Mouse (Mus musculus): ENCODE measurements around the gene Glul. TPM values are rescaled to one million over a fixed set of nuclear protein-coding genes. Genes with fewer than 3 reads are reported as not detected.
A peak's percentile ranks its signal among the peaks of the same experiment; 100 is the strongest.

Gene Glul
- polyA plus RNA-seq, 1 experiment from 2014 or later = 230 TPM

DNA sequence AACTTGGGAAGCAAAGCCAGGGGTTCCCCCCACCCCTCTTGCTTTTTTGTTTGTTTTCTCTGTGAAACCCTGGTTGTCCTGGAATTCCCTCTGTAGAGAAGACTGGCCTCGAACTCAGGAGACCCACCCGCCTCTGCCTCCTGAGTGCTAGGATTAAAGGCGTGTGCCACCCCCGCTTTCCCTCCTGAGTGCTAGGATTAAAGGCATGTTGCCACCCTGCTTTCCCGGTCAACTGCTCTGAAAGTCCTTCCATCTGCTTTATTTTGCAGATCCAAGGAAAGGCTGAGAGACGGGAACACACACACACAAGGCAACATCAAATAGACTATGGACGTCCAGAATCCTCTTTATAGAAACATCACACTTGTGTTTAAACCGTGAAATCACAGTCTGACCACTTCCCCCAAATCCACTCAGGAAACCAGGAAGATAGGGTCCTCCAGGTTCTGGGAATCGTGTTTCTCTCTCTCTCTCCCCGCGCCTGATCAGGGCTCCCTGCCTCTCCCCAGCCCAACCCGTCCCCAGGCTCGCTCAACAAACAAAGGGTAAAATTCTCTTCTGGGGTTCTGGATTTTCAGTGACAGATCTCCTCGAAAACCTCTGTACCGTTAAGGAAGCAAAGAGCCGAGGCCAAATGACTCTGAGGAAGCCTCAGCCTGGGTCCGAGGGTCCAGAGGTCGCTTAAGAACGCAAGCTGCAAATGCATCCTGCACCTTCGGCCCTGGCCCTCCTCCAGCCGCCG, 584 bp upstream of the Glul start:
- Histone ChIP-seq H3K9me3 (replicated peaks; ENCODE audit: low read length) (no peaks in the 10 kb centered on the region), H3K4me1 (replicated peaks; ENCODE audit: insufficient read depth, low read length) (0 out of 2 replicates have a peak, but pooled peaks cover 7% of the 10 kb centered on the region), H3K27ac (peak overlapping the region; percentile 87), H3K4me3 (replicated peaks; ENCODE audit: low read depth, low read length) (peak overlapping the region; percentile 89), H3K9ac (ENCODE audit: low read depth, low read length) (peak overlapping the region; percentile 92), H3K27me3 (ENCODE audit: insufficient read depth, low read length) (no peaks in the 10 kb centered on the region), H3K4me2 (ENCODE audit: low read length) (peak overlapping the region; percentile 87), H3K36me3 (ENCODE audit: insufficient read depth, low read length) (0 out of 2 replicates have a peak, but pooled peaks cover 9% of the 10 kb centered on the region)
- DNase-seq (ENCODE audit: low spot score) (no peak), ATAC-seq (replicated peaks; ENCODE audit: low FRiP score, low read depth) (peak; percentile 38; the same call in 1 of the 2 replicates)
- WGBS = 20% methylated on average over 22 of the region's 22 CpGs
- TF ChIP-seq CTCF (IDR thresholded peaks at IDR 0.05; ENCODE audit: low read depth) = no peak; the same call in 1 of the 2 replicates

DNA sequence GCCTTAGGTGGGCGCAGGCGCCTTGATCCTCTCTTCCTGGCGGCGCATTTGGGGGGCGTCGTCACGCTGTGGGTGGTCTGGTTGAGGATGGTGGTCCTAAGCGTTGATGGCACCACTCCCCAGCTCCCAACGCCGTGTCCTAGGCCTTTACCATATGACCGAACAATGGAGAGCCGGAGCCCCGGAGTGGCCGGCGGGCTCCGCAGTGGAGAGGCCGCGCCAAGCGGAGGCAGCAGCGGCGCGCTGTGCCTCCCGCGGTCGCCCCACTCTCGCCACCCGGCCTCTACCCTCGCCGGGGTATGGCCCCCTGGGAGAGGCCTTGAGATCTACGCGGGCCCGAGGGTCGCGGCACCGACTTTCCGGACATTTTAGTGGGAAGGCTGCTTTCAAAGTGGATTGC, 637 bp downstream of the Glul start:
- 0 out of 2 replicates have a peak, but pooled peaks cover 7% of the 10 kb centered on the region for H3K4me1 ChIP-seq (replicated peaks; ENCODE audit: insufficient read depth, low read length)
- WGBS = 0% methylated on average over 34 of the region's 36 CpGs
- H3K9ac ChIP-seq (ENCODE audit: low read depth, low read length) = peak overlapping the region; percentile 92
- H3K27ac ChIP-seq = peak overlapping the region; percentile 96
- H3K27me3 ChIP-seq (ENCODE audit: insufficient read depth, low read length) = no peaks in the 10 kb centered on the region
- no peaks in the 10 kb centered on the region for H3K9me3 ChIP-seq (replicated peaks; ENCODE audit: low read length)
- DNase-seq (ENCODE audit: low spot score) = peak; percentile 56
- ATAC-seq (replicated peaks; ENCODE audit: low FRiP score, low read depth) = peak; percentile 9
- H3K4me3 ChIP-seq (replicated peaks; ENCODE audit: low read depth, low read length) = peak overlapping the region; percentile 89
- H3K36me3 ChIP-seq (ENCODE audit: insufficient read depth, low read length) = peaks cover 21% of the 10 kb centered on the region
- peak overlapping the region; percentile 87 for H3K4me2 ChIP-seq (ENCODE audit: low read length)
- no peak for TF ChIP-seq CTCF (IDR thresholded peaks at IDR 0.05; ENCODE audit: low read depth)

DNA sequence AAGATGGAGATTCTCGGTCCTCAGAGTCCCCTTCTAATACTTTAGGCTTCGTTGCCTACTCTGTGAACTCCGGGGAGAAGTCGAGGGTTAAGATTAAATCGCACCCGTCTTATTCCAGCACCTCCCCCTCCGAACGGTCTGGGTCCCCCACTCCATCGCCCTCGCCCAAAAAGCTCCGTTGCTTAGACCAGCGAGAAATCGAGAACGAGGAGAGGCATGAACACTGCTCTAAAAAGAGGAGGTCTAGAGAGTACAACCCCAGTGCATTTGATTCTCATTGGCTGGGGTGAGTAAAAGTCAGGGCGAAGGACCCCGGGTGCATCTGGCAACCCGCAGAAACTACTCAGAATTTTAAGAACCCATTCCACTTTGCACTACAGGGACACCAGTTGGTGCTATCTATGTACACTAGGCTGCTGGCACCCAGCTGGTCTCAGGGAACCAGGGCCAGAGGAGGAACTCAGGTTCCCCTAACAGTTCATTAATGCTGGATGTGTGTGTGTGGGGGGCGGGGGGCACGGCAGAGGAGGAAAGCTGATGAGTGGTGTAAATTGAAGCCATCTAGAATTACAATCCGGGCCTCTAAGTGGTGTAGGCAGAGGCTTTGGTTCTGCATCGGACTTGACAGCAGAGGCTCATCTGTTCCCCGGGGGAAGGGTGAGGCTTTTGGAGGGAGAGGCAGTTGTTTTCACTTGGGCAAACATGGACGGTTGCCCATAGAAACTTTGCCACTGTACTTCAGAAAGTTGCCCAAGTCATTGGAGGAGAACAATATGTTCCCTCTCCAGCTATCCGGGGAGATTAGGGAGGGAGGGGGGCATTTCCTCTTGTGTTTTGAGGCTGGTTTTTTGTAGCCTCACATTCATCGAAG, 1.4 kb downstream of the Glul start:
- Histone ChIP-seq H3K9ac (ENCODE audit: low read depth, low read length) (peak overlapping the region; percentile 92), H3K27ac (peak overlapping the region; percentile 96), H3K27me3 (ENCODE audit: insufficient read depth, low read length) (no peaks in the 10 kb centered on the region), H3K36me3 (ENCODE audit: insufficient read depth, low read length) (peaks cover 25% of the 10 kb centered on the region), H3K4me1 (replicated peaks; ENCODE audit: insufficient read depth, low read length) (0 out of 2 replicates have a peak, but pooled peaks cover 7% of the 10 kb centered on the region), H3K4me3 (replicated peaks; ENCODE audit: low read depth, low read length) (peak overlapping the region; percentile 89), H3K4me2 (ENCODE audit: low read length) (peak overlapping the region; percentile 87), H3K9me3 (replicated peaks; ENCODE audit: low read length) (no peaks in the 10 kb centered on the region)
- 2% methylated on average over 25 of the region's 25 CpGs for WGBS
- peak; percentile 80 for DNase-seq (ENCODE audit: low spot score)
- ATAC-seq (replicated peaks; ENCODE audit: low FRiP score, low read depth) = no peak
- TF ChIP-seq CTCF (IDR thresholded peaks at IDR 0.05; ENCODE audit: low read depth) = no peak

DNA sequence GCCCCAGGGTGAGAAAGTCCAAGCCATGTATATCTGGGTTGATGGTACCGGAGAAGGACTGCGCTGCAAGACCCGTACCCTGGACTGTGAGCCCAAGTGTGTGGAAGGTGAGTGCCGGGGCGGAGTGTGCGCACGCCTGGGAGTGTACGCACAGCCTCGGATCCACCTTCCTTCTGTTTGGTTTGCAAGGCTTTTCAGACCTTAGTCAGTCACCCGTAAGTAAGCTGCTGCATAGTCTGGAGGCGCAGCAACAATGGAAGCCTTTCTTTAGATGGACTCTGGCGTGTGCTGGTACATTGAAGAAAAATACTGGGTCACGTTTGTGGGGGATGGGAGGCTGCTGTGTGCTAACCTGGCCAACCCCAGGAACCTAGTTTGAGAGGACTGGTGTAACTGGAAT, 3.3 kb downstream of the Glul start:
- Histone ChIP-seq H3K36me3 (ENCODE audit: insufficient read depth, low read length) (peaks cover 43% of the 10 kb centered on the region), H3K27me3 (ENCODE audit: insufficient read depth, low read length) (no peaks in the 10 kb centered on the region), H3K4me2 (ENCODE audit: low read length) (no peak overlapping the region), H3K4me3 (replicated peaks; ENCODE audit: low read depth, low read length) (no peak overlapping the region), H3K4me1 (replicated peaks; ENCODE audit: insufficient read depth, low read length) (0 out of 2 replicates have a peak, but pooled peaks cover 7% of the 10 kb centered on the region), H3K9me3 (replicated peaks; ENCODE audit: low read length) (no peaks in the 10 kb centered on the region), H3K27ac (no peak overlapping the region), H3K9ac (ENCODE audit: low read depth, low read length) (no peak overlapping the region)
- ATAC-seq (replicated peaks; ENCODE audit: low FRiP score, low read depth) (no peak), DNase-seq (ENCODE audit: low spot score) (no peak)
- WGBS = 82% methylated on average over 13 of the region's 13 CpGs
- no peak for TF ChIP-seq CTCF (IDR thresholded peaks at IDR 0.05; ENCODE audit: low read depth)

DNA sequence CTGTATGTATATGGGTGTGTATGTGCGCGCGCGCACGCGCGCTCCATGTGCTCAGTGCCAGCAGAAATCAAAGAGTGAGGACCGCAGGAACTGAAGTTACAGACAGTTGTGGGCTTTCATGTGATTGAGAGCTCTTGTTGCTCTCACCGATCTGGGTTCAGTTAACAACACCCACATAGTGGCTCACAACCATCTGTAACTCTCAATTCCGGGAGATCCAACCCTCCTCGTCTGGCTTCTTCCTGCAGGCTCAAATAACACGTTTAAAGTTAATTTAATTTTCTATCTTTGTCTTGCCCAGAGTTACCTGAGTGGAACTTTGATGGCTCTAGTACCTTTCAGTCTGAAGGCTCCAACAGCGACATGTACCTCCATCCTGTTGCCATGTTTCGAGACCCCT, 4.5 kb downstream of the Glul start:
- 85% methylated on average over 14 of the region's 14 CpGs for WGBS
- H3K27ac ChIP-seq = no peak overlapping the region
- 0 out of 2 replicates have a peak, but pooled peaks cover 7% of the 10 kb centered on the region for H3K4me1 ChIP-seq (replicated peaks; ENCODE audit: insufficient read depth, low read length)
- no peak overlapping the region for H3K9ac ChIP-seq (ENCODE audit: low read depth, low read length)
- no peaks in the 10 kb centered on the region for H3K9me3 ChIP-seq (replicated peaks; ENCODE audit: low read length)
- no peaks in the 10 kb centered on the region for H3K27me3 ChIP-seq (ENCODE audit: insufficient read depth, low read length)
- DNase-seq (ENCODE audit: low spot score) = no peak
- peaks cover 52% of the 10 kb centered on the region for H3K36me3 ChIP-seq (ENCODE audit: insufficient read depth, low read length)
- ATAC-seq (replicated peaks; ENCODE audit: low FRiP score, low read depth) = no peak
- no peak overlapping the region for H3K4me2 ChIP-seq (ENCODE audit: low read length)
- H3K4me3 ChIP-seq (replicated peaks; ENCODE audit: low read depth, low read length) = no peak overlapping the region
- no peak for TF ChIP-seq CTCF (IDR thresholded peaks at IDR 0.05; ENCODE audit: low read depth)

DNA sequence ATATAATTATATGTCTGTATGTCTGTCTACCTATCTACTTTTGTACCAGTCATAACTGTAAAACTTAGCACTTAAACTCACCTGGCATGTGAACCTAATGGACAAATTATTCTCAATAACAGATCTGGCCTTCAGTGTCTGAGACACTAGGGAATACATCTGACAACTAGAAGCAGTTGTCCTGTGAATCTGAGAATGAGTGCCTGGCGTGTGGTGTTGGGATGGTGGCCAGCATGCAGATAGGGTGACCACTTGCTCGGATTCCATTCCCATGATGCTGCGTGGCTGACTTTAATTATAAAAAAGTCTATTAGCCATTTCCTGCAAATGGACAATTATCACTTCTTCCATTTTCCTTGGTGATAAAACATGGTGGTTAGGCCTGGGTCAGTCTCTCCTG, 6.1 kb downstream of the Glul start:
- DNase-seq (ENCODE audit: low spot score) (no peak), ATAC-seq (replicated peaks; ENCODE audit: low FRiP score, low read depth) (no peak)
- 92% methylated on average over 3 of the region's 3 CpGs for WGBS
- Histone ChIP-seq H3K36me3 (ENCODE audit: insufficient read depth, low read length) (peaks cover 52% of the 10 kb centered on the region), H3K4me3 (replicated peaks; ENCODE audit: low read depth, low read length) (no peak overlapping the region), H3K4me2 (ENCODE audit: low read length) (no peak overlapping the region), H3K27ac (no peak overlapping the region), H3K9ac (ENCODE audit: low read depth, low read length) (no peak overlapping the region), H3K9me3 (replicated peaks; ENCODE audit: low read length) (no peaks in the 10 kb centered on the region), H3K4me1 (replicated peaks; ENCODE audit: insufficient read depth, low read length) (0 out of 2 replicates have a peak, but pooled peaks cover 10% of the 10 kb centered on the region), H3K27me3 (ENCODE audit: insufficient read depth, low read length) (no peaks in the 10 kb centered on the region)
- TF ChIP-seq CTCF (IDR thresholded peaks at IDR 0.05; ENCODE audit: low read depth) = no peak

Measured in kidney, postnatal 0 days (tissue).